Mouse (Mus musculus) spleen, adult 2 months (tissue): ENCODE results near the gene Dnajc9. TPM values are rescaled to one million over a fixed set of nuclear protein-coding genes. Genes with fewer than 3 reads are reported as not detected.
A peak's percentile ranks its signal among the peaks of the same experiment; 100 is the strongest.

Experiments
- DNase-seq, 2 experiments: peaks; one replicate each; pipeline versions ENCODE4 v3.0.0 to v3.0.0-alpha.2; 2012 to 2021; ENCODE audit warnings: low spot score in 2 of 2, low read depth in 1 of 2
- H3K27ac ChIP-seq: fragments of 200-500 bp; 2 replicates; pipeline ENCODE4 v1.5.1; 2012; ENCODE audit warnings: low read length, inconsistent platforms; ENCODE audit not compliant: insufficient read depth
- H3K27me3 ChIP-seq: fragments of 200-500 bp; 2 replicates; pipeline ENCODE4 v1.6.1; 2012; ENCODE audit warnings: mild to moderate bottlenecking, moderate library complexity, low read length, inconsistent platforms; ENCODE audit not compliant: control insufficient read depth, insufficient read depth
- H3K36me3 ChIP-seq: fragments of 200-500 bp; 2 replicates; pipeline ENCODE4 v1.6.1; 2012; ENCODE audit warnings: mild to moderate bottlenecking, low read length, inconsistent platforms; ENCODE audit not compliant: control insufficient read depth, insufficient read depth
- H3K4me1 ChIP-seq: fragments of 200-500 bp; 2 replicates; pipeline ENCODE4 v1.6.1; 2011; ENCODE audit warnings: inconsistent platforms; ENCODE audit not compliant: control insufficient read depth, insufficient read depth, insufficient read length
- H3K4me3 ChIP-seq: fragments of 200-500 bp; 2 replicates; pipeline ENCODE4 v1.5.1; 2011; ENCODE audit warnings: mild to moderate bottlenecking, inconsistent platforms; ENCODE audit not compliant: insufficient read depth, insufficient read length; ENCODE audit errors: extremely low read depth
- CTCF ChIP-seq: fragments of 200-500 bp; IDR thresholded peaks from 2 replicates; pipeline ENCODE4 v1.5.1; 2011; ENCODE audit warnings: mild to moderate bottlenecking, inconsistent platforms; ENCODE audit not compliant: insufficient read depth, insufficient read length, insufficient replicate concordance; ENCODE audit errors: extremely low read depth
- POLR2A ChIP-seq: fragments of 200-500 bp; IDR thresholded peaks from 2 replicates; pipeline ENCODE4 v1.6.1; 2011; ENCODE audit warnings: low read depth, low read length, inconsistent platforms
- WGBS: fragments of 180-500 bp; shearing (Covaris S2); methylation state at CpG from one replicate; pipeline ENCODE4 v1.1.7; 2018; 5-methylcytosine and 5-hydroxymethylcytosine counted together
- polyA plus RNA-seq: library from polyadenylated mRNA; depleted of rRNA; stranded (reverse); fragments of >200 nt; gene quantifications from 2 replicates; pipeline ENCODE4 v1.2.3, GENCODE M21; 2012; rRNA removed

Gene Dnajc9
- polyA plus RNA-seq = 50.8 and 85.7 TPM in 2 replicates

DNA sequence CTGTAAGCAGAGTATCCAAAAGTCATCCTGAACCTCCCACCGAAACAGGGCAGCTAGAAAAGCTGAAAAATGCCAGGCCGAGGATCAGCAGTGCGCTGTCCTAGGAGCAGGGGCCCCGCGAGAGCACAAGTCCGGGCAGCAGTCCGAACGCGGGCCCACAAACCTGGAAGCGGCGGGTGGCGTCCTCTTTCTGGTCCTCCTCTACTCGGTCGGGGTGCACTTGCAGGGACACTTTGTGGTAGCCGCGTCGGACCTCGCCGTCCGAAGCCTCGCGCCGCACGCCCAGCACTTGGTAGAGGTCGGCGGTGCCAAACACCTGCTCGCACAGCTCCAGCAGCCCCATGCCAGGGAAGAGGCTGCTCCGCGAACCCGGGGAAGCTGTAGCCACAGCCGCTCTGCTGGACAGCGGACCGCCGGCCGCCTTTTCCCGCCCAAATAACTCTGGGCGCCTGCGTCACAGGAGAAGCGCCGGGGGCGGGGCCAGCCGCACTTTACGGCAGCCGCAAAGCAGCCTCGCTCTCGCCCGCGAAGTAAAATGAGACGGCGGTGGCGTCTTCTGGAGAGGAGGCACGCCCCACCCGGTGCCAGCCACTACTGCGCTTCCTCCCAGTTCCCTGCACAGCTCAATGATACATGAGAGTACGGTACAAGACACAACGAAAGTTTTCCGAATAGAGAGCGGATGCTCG lies at the start of gene Dnajc9:
Gene Dnajc9 (minus strand): TSS at position 470 of the 689 bp plus-strand sequence.
- Histone ChIP-seq H3K4me1 (peaks cover 3% of the 10 kb centered on the region; the same call in 1 of the 2 replicates), H3K27ac (peak within 1 kb of the TSS; percentile 77), H3K36me3 (peaks cover 15% of the 10 kb centered on the region; the same call in 1 of the 2 replicates), H3K27me3 (no peaks in the 10 kb centered on the region), H3K4me3 (peak within 1 kb of the TSS; percentile 92)
- peak; percentile 69 to 95 for DNase-seq
- peak; percentile 46; the same call in 1 of the 2 replicates for TF ChIP-seq POLR2A
- TF ChIP-seq CTCF = no peak
- WGBS = under 1% methylated on average over 59 of the region's 59 CpGs

DNA sequence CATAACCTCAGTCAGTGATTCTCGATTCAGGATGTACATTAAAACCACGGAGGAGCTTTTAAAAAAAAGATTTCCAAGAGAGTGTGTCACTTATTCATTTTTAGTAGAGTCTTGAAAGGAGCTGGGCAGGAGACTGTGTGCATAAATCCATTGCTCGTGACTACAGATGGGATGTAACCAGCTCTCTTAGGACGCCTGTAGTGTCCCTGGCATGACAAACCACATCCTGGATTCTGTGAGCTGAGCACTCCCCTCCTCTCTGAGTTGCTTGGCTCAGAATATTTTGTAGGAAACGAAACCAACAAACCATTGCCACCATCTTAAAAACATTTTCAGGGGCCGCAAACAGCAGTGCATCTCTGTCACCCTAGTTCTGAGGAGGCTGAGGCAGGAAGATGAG lies 48.3 kb upstream of the Dnajc9 start:
- DNase-seq = no peak
- no peaks in the 10 kb centered on the region for H3K27me3 ChIP-seq
- no peaks in the 10 kb centered on the region for H3K4me1 ChIP-seq
- TF ChIP-seq POLR2A (no peak), CTCF (no peak)
- no peaks in the 10 kb centered on the region for H3K36me3 ChIP-seq
- no peak overlapping the region for H3K27ac ChIP-seq
- H3K4me3 ChIP-seq = no peak overlapping the region
- WGBS = 27% methylated on average over 6 of the region's 6 CpGs

DNA sequence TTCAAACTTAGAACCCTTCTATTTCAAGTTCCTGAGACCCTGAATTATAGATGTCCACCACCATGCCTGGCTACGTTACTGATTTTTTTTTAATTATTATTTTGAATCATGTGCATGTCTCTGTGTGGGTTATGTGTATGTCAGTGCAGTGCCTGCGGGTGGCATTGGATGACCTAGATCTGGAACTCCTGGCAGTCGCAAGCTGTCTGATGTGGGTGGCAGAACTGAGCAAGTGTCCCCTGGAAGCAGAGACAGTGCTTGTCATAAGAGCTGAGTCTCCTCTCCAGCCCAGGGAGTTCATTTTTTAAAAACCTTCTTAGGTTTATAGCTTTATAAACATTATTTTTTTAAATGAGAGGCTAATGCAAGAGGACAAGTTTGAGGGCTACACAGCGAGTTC lies 43.7 kb upstream of the Dnajc9 start:
- TF ChIP-seq POLR2A = no peak
- TF ChIP-seq CTCF = no peak

DNA sequence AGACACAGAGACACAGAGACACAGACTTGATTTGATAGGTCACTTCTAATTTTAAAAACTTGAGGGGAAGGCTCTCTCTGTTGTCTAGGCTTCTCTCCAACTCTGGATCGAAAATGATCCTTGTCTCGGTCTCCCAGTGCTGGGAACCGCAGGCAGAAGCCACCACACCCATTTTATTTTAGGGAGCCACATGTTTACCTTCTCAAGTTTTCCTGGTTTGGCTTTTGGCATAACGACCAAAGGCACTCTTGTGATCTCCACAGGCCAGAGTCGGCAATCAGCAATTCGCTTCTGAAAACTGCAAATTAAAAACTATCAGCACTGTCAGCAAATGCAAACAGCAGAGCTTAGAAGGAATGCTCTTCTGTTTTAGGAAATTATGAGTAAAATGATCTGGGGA lies 43.0 kb upstream of the Dnajc9 start:
- Histone ChIP-seq H3K27ac (no peak overlapping the region), H3K4me3 (no peak overlapping the region), H3K4me1 (no peaks in the 10 kb centered on the region), H3K36me3 (no peaks in the 10 kb centered on the region), H3K27me3 (no peaks in the 10 kb centered on the region)
- TF ChIP-seq CTCF (no peak), POLR2A (no peak)
- no peak for DNase-seq
- WGBS = 80% methylated on average over 6 of the region's 6 CpGs

More for the DNA sequence above, 43.7 kb upstream of the Dnajc9 start:
- Histone ChIP-seq H3K27ac (no peak overlapping the region), H3K4me3 (no peak overlapping the region), H3K4me1 (no peaks in the 10 kb centered on the region), H3K27me3 (no peaks in the 10 kb centered on the region), H3K36me3 (no peaks in the 10 kb centered on the region)
- 91% methylated on average over 4 of the region's 4 CpGs for WGBS
- DNase-seq = no peak

DNA sequence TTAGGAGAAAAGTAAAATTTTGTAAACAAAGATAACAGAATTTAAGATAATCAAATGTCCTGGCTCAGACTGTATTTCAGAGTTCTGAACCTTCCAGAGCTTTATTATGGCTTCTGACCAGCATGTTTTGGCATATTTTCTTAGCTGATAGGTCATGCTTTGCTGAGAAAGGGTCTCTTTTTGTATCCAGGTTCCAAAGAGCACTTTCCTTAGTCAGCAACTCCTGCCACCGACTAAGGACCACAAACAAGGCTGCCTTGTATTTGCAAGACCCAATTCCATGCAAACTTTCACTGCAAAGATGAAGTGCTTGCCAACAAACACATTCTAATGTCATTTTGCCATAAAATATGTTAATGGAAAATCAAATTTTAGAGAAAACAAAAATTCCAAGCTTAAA lies 41.1 kb upstream of the Dnajc9 start:
- H3K27ac ChIP-seq = no peak overlapping the region
- DNase-seq = no peak
- no peaks in the 10 kb centered on the region for H3K4me1 ChIP-seq
- TF ChIP-seq POLR2A (no peak), CTCF (no peak)
- no peak overlapping the region for H3K4me3 ChIP-seq
- no peaks in the 10 kb centered on the region for H3K27me3 ChIP-seq
- 64% methylated on average over 1 of the region's 1 CpGs for WGBS
- no peaks in the 10 kb centered on the region for H3K36me3 ChIP-seq

DNA sequence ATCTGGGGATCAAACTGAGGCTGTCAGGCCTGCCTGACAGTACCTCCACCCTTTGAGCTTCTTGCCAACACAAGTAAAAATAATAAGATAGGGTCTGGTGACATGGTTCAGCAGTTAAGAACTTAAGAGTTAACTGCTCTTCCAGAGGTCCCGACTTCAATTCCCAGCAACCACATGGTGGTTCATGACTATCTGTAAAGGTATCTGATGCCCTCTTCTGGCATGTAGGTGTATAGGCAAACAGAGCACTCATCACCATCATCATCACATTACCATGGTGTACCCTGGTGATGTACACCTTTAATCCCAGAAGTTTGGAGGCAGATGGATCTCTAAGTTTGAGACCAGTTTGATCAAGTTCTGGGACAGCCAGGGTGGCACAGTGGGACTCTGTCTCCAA lies 39.9 kb upstream of the Dnajc9 start:
- H3K27me3 ChIP-seq = no peaks in the 10 kb centered on the region
- no peaks in the 10 kb centered on the region for H3K36me3 ChIP-seq
- DNase-seq = no peak
- WGBS = 36% methylated on average over 1 of the region's 1 CpGs
- H3K27ac ChIP-seq = no peak overlapping the region
- TF ChIP-seq POLR2A (no peak), CTCF (no peak)
- no peaks in the 10 kb centered on the region for H3K4me1 ChIP-seq
- no peak overlapping the region for H3K4me3 ChIP-seq

DNA sequence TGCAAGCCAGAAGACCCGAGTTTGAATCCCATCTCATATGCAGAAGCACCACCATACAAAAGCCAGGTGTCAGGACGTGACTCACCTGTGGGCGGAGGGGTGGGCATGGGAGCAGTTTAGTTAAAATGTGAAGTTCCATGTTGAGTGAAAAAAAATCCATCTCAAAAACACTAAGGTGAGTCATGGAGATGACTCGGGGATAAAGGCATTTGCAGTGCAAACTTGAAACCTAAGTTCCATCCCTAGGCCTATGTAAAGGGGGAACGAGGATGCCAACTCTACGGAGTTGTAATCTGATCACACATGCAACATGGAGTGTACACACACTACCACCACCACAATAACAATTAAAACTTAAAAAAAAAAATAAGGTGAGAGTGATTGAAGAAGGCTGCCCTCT lies 34.3 kb upstream of the Dnajc9 start:
- no peak overlapping the region for H3K4me3 ChIP-seq
- H3K27me3 ChIP-seq = no peaks in the 10 kb centered on the region
- WGBS = 90% methylated on average over 6 of the region's 6 CpGs
- no peak for TF ChIP-seq CTCF
- TF ChIP-seq POLR2A = no peak
- no peaks in the 10 kb centered on the region; the same call in 1 of the 2 replicates for H3K4me1 ChIP-seq
- H3K27ac ChIP-seq = no peak overlapping the region
- no peaks in the 10 kb centered on the region for H3K36me3 ChIP-seq
- DNase-seq = no peak
